Mouse (Mus musculus) stomach, embryonic 15.5 days (tissue): ENCODE results near the gene Camk1. TPM values are rescaled to one million over a fixed set of nuclear protein-coding genes. Genes with fewer than 3 reads are reported as not detected.
"Not testable (repeated sequence)": the region's sequence is repeated elsewhere in the genome, so short reads cannot be mapped to it uniquely, and the experiment has no call there.

Experiments used
- ATAC-seq: fragments of 200-750 bp; cut with Nextera tagmentation; 2 replicates; pipeline ENCODE4 v1.8.0; 2017; ENCODE audit warnings: low read depth, moderate number of reproducible peaks, moderate TSS enrichment; ENCODE audit not compliant: insufficient read depth, low FRiP score
- H3K27ac ChIP-seq: fragments of 300-500 bp; sonication (generic); 2 replicates; pipeline ENCODE4 v1.5.1; 2015; ENCODE audit warnings: mild to moderate bottlenecking, inconsistent platforms
- H3K27me3 ChIP-seq: fragments of 300-500 bp; sonication (generic); replicated peaks from 2 replicates; pipeline ENCODE4 v1.6.1; 2015; ENCODE audit warnings: inconsistent platforms
- H3K36me3 ChIP-seq: fragments of 300-500 bp; sonication (generic); 2 replicates; pipeline ENCODE4 v1.6.1; 2015; ENCODE audit warnings: inconsistent platforms
- H3K4me1 ChIP-seq: fragments of 300-500 bp; sonication (generic); 2 replicates; pipeline ENCODE4 v1.6.1; 2015; ENCODE audit warnings: inconsistent platforms
- H3K4me2 ChIP-seq: fragments of 300-500 bp; sonication (generic); 2 replicates; pipeline ENCODE4 v1.6.1; 2015; ENCODE audit warnings: mild to moderate bottlenecking, inconsistent platforms
- H3K4me3 ChIP-seq: fragments of 300-500 bp; sonication (generic); replicated peaks from 2 replicates; pipeline ENCODE4 v1.5.1; 2015; ENCODE audit warnings: inconsistent platforms
- H3K9ac ChIP-seq: fragments of 300-500 bp; sonication (generic); 2 replicates; pipeline ENCODE4 v1.6.1; 2015; ENCODE audit warnings: inconsistent platforms
- H3K9me3 ChIP-seq: fragments of 300-500 bp; sonication (generic); 2 replicates; pipeline ENCODE4 v1.6.1; 2016; ENCODE audit warnings: inconsistent platforms
- WGBS: fragments of 180-500 bp; shearing (Covaris S2); methylation state at CpG from one replicate; pipeline ENCODE4 v1.1.7; 2015; 5-methylcytosine and 5-hydroxymethylcytosine counted together
- polyA plus RNA-seq: library from polyadenylated mRNA; unstranded; fragments of >200 nt; fragmentation: Nextera tagmentation; extraction: Ambion mirVana; gene quantifications from 2 replicates; pipeline ENCODE4 v1.2.1, GENCODE M21; 2015

Camk1 gene
- polyA plus RNA-seq, 1 experiment from 2014 or later, result 92.7 TPM

GRCm38 (mm10) chr6:113352820-113353219 lies 9.0 kb upstream of the Camk1 start:
- no peak overlapping the region for H3K9ac ChIP-seq
- no peaks in the 10 kb centered on the region for H3K36me3 ChIP-seq
- no peak overlapping the region for H3K27ac ChIP-seq
- H3K9me3 ChIP-seq, result no peaks in the 10 kb centered on the region
- no peaks in the 10 kb centered on the region for H3K27me3 ChIP-seq
- no peak overlapping the region for H3K4me3 ChIP-seq
- ATAC-seq, result no peak
- WGBS, result 66% methylated on average over 3 of the region's 3 CpGs
- H3K4me1 ChIP-seq, result no peaks in the 10 kb centered on the region
- no peak overlapping the region for H3K4me2 ChIP-seq

- Histone ChIP-seq H3K27ac (no peak overlapping the region), H3K36me3 (no peaks in the 10 kb centered on the region), H3K4me1 (no peaks in the 10 kb centered on the region), H3K9me3 (no peaks in the 10 kb centered on the region), H3K4me3 (no peak overlapping the region), H3K4me2 (no peak overlapping the region), H3K9ac (no peak overlapping the region), H3K27me3 (no peaks in the 10 kb centered on the region)
- 48% methylated on average over 10 of the region's 10 CpGs for WGBS
- no peak for ATAC-seq
Measured at GRCm38 (mm10) chr6:113351653-113352052, 7.9 kb upstream of the Camk1 start.

GRCm38 (mm10) chr6:113351161-113351560 lies 7.4 kb upstream of the Camk1 start:
- Histone ChIP-seq H3K4me1 (no peaks in the 10 kb centered on the region), H3K9ac (no peak overlapping the region), H3K27me3 (no peaks in the 10 kb centered on the region), H3K27ac (no peak overlapping the region), H3K36me3 (no peaks in the 10 kb centered on the region), H3K9me3 (no peaks in the 10 kb centered on the region), H3K4me2 (no peak overlapping the region), H3K4me3 (no peak overlapping the region)
- no peak for ATAC-seq
- WGBS, result 75% methylated on average over 1 of the region's 1 CpGs

GRCm38 (mm10) chr6:113350538-113350937 lies 6.8 kb upstream of the Camk1 start:
- no peaks in the 10 kb centered on the region for H3K36me3 ChIP-seq
- no peaks in the 10 kb centered on the region for H3K9me3 ChIP-seq

GRCm38 (mm10) chr6:113346897-113347296 lies 3.1 kb upstream of the Camk1 start:
- Histone ChIP-seq H3K4me2 (no peak overlapping the region), H3K9ac (no peak overlapping the region), H3K27me3 (no peaks in the 10 kb centered on the region), H3K27ac (no peak overlapping the region), H3K4me3 (no peak overlapping the region), H3K4me1 (peaks cover 18% of the 10 kb centered on the region), H3K9me3 (no peaks in the 10 kb centered on the region), H3K36me3 (no peaks in the 10 kb centered on the region)
- no peak for ATAC-seq
- 73% methylated on average over 4 of the region's 4 CpGs for WGBS

More at GRCm38 (mm10) chr6:113350538-113350937, 6.8 kb upstream of the Camk1 start:
- H3K4me1 ChIP-seq, result no peaks in the 10 kb centered on the region
- H3K27me3 ChIP-seq, result no peaks in the 10 kb centered on the region
- no peak for ATAC-seq
- no peak overlapping the region for H3K9ac ChIP-seq
- no peak overlapping the region for H3K27ac ChIP-seq
- H3K4me2 ChIP-seq, result no peak overlapping the region
- H3K4me3 ChIP-seq, result no peak overlapping the region

- Histone ChIP-seq H3K9me3 (no peaks in the 10 kb centered on the region), H3K4me2 (peak overlapping the region; percentile 84), H3K4me3 (no peak overlapping the region; the same call in 1 of the 2 replicates), H3K9ac (no peak overlapping the region), H3K36me3 (0 out of 2 replicates have a peak, but pooled peaks cover 3% of the 10 kb centered on the region), H3K27ac (peak overlapping the region; percentile 55; the same call in 1 of the 2 replicates), H3K27me3 (no peaks in the 10 kb centered on the region), H3K4me1 (peaks cover 21% of the 10 kb centered on the region)
- ATAC-seq, result no peak
- WGBS, result 26% methylated on average over 2 of the region's 2 CpGs
Measured at GRCm38 (mm10) chr6:113344321-113344720, 537 bp upstream of the Camk1 start.

- H3K36me3 ChIP-seq, result peaks cover 14% of the 10 kb centered on the region
- 0 out of 2 replicates have a peak overlapping the region, but pooled peaks have one; percentile 26 for H3K27ac ChIP-seq
- 35% methylated on average over 4 of the region's 7 CpGs for WGBS
- peak overlapping the region; percentile 84 for H3K4me2 ChIP-seq
- H3K9me3 ChIP-seq, result no peaks in the 10 kb centered on the region
- no peak for ATAC-seq
- H3K9ac ChIP-seq, result no peak overlapping the region
- peak overlapping the region; percentile 69; the same call in 1 of the 2 replicates for H3K4me3 ChIP-seq
- H3K4me1 ChIP-seq, result peaks cover 21% of the 10 kb centered on the region
- no peaks in the 10 kb centered on the region for H3K27me3 ChIP-seq
Measured at GRCm38 (mm10) chr6:113342297-113342696, 1.5 kb downstream of the Camk1 start.

GRCm38 (mm10) chr6:113341574-113341973 lies 2.2 kb downstream of the Camk1 start:
- H3K4me2 ChIP-seq, result no peak overlapping the region

GRCm38 (mm10) chr6:113336852-113337620 lies 6.7 kb downstream of the Camk1 start:
- peaks cover 41% of the 10 kb centered on the region for H3K36me3 ChIP-seq
- H3K9ac ChIP-seq, result no peak overlapping the region
- no peaks in the 10 kb centered on the region for H3K27me3 ChIP-seq
- H3K27ac ChIP-seq, result no peak overlapping the region
- H3K4me2 ChIP-seq, result no peak overlapping the region
- 59% methylated on average over 8 of the region's 8 CpGs for WGBS
- no peak overlapping the region for H3K4me3 ChIP-seq
- no peaks in the 10 kb centered on the region for H3K9me3 ChIP-seq
- ATAC-seq, result no peak
- H3K4me1 ChIP-seq, result peaks cover 3% of the 10 kb centered on the region; the same call in 1 of the 2 replicates

More at GRCm38 (mm10) chr6:113341574-113341973, 2.2 kb downstream of the Camk1 start:
- peaks cover 14% of the 10 kb centered on the region for H3K36me3 ChIP-seq
- no peaks in the 10 kb centered on the region for H3K27me3 ChIP-seq
- H3K4me3 ChIP-seq, result no peak overlapping the region
- peaks cover 21% of the 10 kb centered on the region for H3K4me1 ChIP-seq
- 70% methylated on average over 6 of the region's 6 CpGs for WGBS
- H3K27ac ChIP-seq, result no peak overlapping the region
- no peak overlapping the region for H3K9ac ChIP-seq
- H3K9me3 ChIP-seq, result no peaks in the 10 kb centered on the region
- ATAC-seq, result no peak

GRCm38 (mm10) chr6:113334216-113334615 lies 9.6 kb downstream of the Camk1 start:
- no peak for ATAC-seq
- Histone ChIP-seq H3K4me1 (no peaks in the 10 kb centered on the region; the same call in 1 of the 2 replicates), H3K4me2 (no peak overlapping the region), H3K4me3 (no peak overlapping the region), H3K27me3 (no peaks in the 10 kb centered on the region), H3K27ac (0 out of 2 replicates have a peak overlapping the region, but pooled peaks have one; percentile 3), H3K9me3 (no peaks in the 10 kb centered on the region), H3K36me3 (peaks cover 46% of the 10 kb centered on the region), H3K9ac (no peak overlapping the region)
- 73% methylated on average over 6 of the region's 6 CpGs for WGBS

- 56% methylated on average over 14 of the region's 14 CpGs for WGBS
- Histone ChIP-seq H3K9ac (no peak overlapping the region), H3K4me2 (no peak overlapping the region), H3K4me1 (peaks cover under 1% of the 10 kb centered on the region; the same call in 1 of the 2 replicates), H3K27me3 (no peaks in the 10 kb centered on the region), H3K9me3 (no peaks in the 10 kb centered on the region), H3K4me3 (no peak overlapping the region), H3K36me3 (peaks cover 43% of the 10 kb centered on the region), H3K27ac (peak overlapping the region; percentile 67)
- ATAC-seq, result peak; percentile 66; the same call in 1 of the 2 replicates
Measured at GRCm38 (mm10) chr6:113333137-113333950, 10.4 kb downstream of the Camk1 start.

GRCm38 (mm10) chr6:113332734-113333133 lies 11.1 kb downstream of the Camk1 start:
- H3K4me2 ChIP-seq, ATAC-seq, H3K9me3 ChIP-seq, H3K4me1 ChIP-seq, H3K9ac ChIP-seq, H3K4me3 ChIP-seq, H3K27me3 ChIP-seq: not testable (repeated sequence)
- WGBS, result 72% methylated on average over 6 of the region's 6 CpGs
- Histone ChIP-seq H3K27ac (peak overlapping the region; percentile 67; the same call in 1 of the 2 replicates), H3K36me3 (peaks cover 37% of the 10 kb centered on the region)
